Mouse (Mus musculus) layer of hippocampus, adult 6 months (tissue): Measurements from ENCODE around the gene Acss3. TPM values are rescaled to one million over a fixed set of nuclear protein-coding genes. Genes with fewer than 3 reads are reported as not detected.

Experiments used
- long read RNA-seq, 2 experiments: library from polyadenylated mRNA; unstranded; transcript quantifications; one replicate each; pipeline ENCODE4 v2.0.0; 2019 to 2020
- polyA plus RNA-seq: library from polyadenylated mRNA; unstranded; fragments of <200 nt; fragmentation: Nextera tagmentation; gene quantifications from 2 replicates; pipeline ENCODE4 v1.2.3, GENCODE M21; 2021

Acss3 gene
- 0.63 and 2.0 TPM in 2 replicates for polyA plus RNA-seq
- long read RNA-seq, experiment 1, partial matches to known transcripts: 0 of 11 reads
- long read RNA-seq, experiment 1, other reads (novel, unspliced or antisense): 11 of 11 reads
- long read RNA-seq, experiment 2, full-length matches to known transcripts: 3 of 8 reads
- long read RNA-seq, experiment 2, partial matches to known transcripts: 2 of 8 reads
- long read RNA-seq, experiment 2, other reads (novel, unspliced or antisense): 3 of 8 reads

DNA sequence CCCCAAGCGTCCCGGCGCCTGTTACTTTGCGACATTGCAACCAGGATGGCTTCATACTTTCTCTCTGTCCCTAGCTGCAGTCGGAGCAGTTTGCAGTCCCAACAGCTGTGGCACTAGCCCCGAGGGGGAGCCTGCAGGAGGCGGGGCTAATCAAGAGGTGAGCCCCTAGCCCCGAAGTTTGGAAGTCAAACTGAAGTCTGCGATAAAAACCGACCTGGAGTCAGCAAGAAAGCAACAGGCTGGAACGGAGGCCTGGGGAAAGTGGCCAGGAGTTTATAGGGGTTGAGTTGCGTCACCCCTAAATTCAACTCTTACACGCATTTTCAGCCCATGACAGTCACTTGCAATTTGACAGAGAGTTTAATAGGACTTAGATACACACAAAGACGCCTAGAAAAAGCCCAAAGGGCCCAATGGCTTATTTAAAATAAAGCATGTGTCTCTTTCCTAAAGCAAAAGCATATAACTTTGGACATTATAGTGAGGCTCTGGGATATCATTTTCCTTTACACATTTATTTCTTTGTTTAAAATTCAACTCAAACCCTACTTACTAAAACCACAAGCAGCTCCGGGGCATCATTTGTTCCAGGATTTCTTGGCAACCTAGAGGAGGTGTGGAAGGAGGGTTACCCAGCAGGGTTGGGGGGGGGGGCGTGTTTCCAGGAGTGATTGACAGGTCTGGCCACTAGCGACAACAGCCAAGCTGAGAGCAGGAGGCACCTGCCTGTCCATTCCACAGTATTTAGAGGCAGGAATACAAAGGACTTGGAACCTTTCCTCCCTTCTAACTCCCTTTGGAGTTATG is at the start of gene Acss3:
Gene Acss3, minus strand, starts transcription at position 140 of the 807 bp plus-strand sequence.

Other genes with a start within 250 kb of the Acss3 start
- 30.1 and 30.2 TPM in 2 replicates for gene Lin7a, start 148.0 kb upstream of the Acss3 start, polyA plus RNA-seq